In genomic region chr13:95522176-95522575, GRCm38 (mm10) we compare ENCODE assay signal across 22 mouse cellular contexts. TPM values are rescaled to one million over a fixed set of nuclear protein-coding genes. Genes with fewer than 3 reads are reported as not detected.
"Had no signal": no experiment of that assay in that cellular context is flagged by ENCODE, and none has a peak within 500 bp of the region (broad histone marks: within the 10 kb centered on the region; RNA-seq: fewer than 3 reads in every experiment).

No protein-coding gene starts in this region.

- ATAC-seq: hindbrain, embryonic 16.5 days; inflammation-experienced regulatory T-cells, adult 6 months; liver, postnatal 0 days; midbrain, embryonic 15.5 days had no signal

- H3K9ac ChIP-seq: limb, embryonic 12.5 days; liver, embryonic 13.5 days; liver, postnatal 0 days; lung, embryonic 15.5 days; midbrain, embryonic 15.5 days; neural tube, embryonic 12.5 days had no signal

- DNase-seq: layer of hippocampus, postnatal 36 days; liver; liver, embryonic 13.5 days; liver, postnatal 0 days; lung, postnatal 14 days; retina, postnatal 1 day; thymus, adult 18-20 months; thymus, postnatal 14 days had no signal

- H3K27ac ChIP-seq: limb, embryonic 12.5 days; liver, embryonic 13.5 days; lung, embryonic 15.5 days; macrophage; midbrain, embryonic 15.5 days; neural tube, embryonic 12.5 days had no signal

- H3K4me2 ChIP-seq: limb, embryonic 12.5 days; liver, embryonic 13.5 days; lung, embryonic 15.5 days; midbrain, embryonic 11.5 days; midbrain, embryonic 15.5 days; neural tube, embryonic 12.5 days had no signal

- H3K4me3 ChIP-seq: limb, embryonic 12.5 days; liver, embryonic 13.5 days; lung, embryonic 15.5 days; megakaryocyte, embryonic 14.5 days; midbrain, embryonic 15.5 days; neural tube, embryonic 12.5 days had no signal

- H3K36me3 ChIP-seq: limb, embryonic 12.5 days; liver, embryonic 13.5 days; lung, embryonic 15.5 days; midbrain, embryonic 15.5 days; neural tube, embryonic 12.5 days had no signal

- H3K9me3 ChIP-seq: limb, embryonic 12.5 days; liver, embryonic 13.5 days; lung, embryonic 15.5 days; megakaryocyte, embryonic 14.5 days; midbrain, embryonic 15.5 days; neural tube, embryonic 12.5 days had no signal

RNA-seq across cellular contexts. Expression of gene F2rl1, which starts 2.9 kb away (rescaled TPM):
- polyA plus RNA-seq: macrophage had no signal

RNA-seq across cellular contexts. Expression of gene S100z, which starts 43.7 kb away (rescaled TPM):
- total RNA-seq: layer of hippocampus, postnatal 36 days; left cerebral cortex, adult 8-10 months; left cerebral cortex, postnatal 25 days; monocyte, adult 5-6 weeks; neutrophil, adult 5-6 weeks had no signal
- polyA plus RNA-seq: hindbrain, embryonic 16.5 days; inflammation-experienced regulatory T-cells, adult 6 months; large intestine, adult 2 months; limb, embryonic 12.5 days; liver, embryonic 13.5 days; liver, postnatal 0 days; lung, embryonic 15.5 days; macrophage; midbrain, embryonic 11.5 days; midbrain, embryonic 15.5 days; neural tube, embryonic 12.5 days had no signal
